Mouse (Mus musculus): ENCODE measurements around the gene Gm11939. TPM values are rescaled to one million over a fixed set of nuclear protein-coding genes. Genes with fewer than 3 reads are reported as not detected.
"Not testable (repeated sequence)": the region's sequence is repeated elsewhere in the genome, so short reads cannot be mapped to it uniquely, and the experiment has no call there.

Gm11939 gene
- polyA plus RNA-seq (2015; fragmentation: Nextera tagmentation; extraction: Ambion mirVana): not detected in 2 replicates

DNA sequence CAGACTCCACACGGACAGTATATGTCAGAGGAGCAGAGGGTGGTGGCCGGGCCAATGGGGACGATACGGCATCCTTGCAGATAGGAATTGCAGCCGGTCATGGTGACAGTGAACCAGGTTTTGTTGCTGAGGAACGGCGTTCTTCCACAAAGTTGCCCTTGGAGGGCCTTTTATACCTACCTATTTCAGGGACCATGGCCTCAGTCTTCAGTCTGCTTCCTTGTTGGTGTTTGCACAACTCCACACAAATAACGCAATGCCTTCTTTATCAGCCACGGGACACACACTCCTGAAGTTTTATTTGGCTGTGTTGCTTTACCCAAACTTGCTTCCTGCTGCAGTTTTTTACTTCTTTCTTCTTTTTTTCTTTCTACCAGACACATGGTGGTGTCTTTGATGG is at the start of gene Gm11939:
Gm11939 (minus strand) TSS at position 101 of the 400 bp plus-strand sequence.
- H3K27ac ChIP-seq: no peak within 1 kb of the TSS
- no peaks in the 10 kb centered on the region for H3K9me3 ChIP-seq
- no peak within 1 kb of the TSS for H3K4me3 ChIP-seq
- H3K27me3 ChIP-seq: no peaks in the 10 kb centered on the region
- no peaks in the 10 kb centered on the region for H3K4me1 ChIP-seq
- ATAC-seq (ENCODE audit: low FRiP score, low read depth): no peak
- no peaks in the 10 kb centered on the region for H3K36me3 ChIP-seq
- 91% methylated on average over 9 of the region's 9 CpGs for WGBS
- no peak within 1 kb of the TSS for H3K9ac ChIP-seq
- H3K4me2 ChIP-seq (replicated peaks): no peak within 1 kb of the TSS

DNA sequence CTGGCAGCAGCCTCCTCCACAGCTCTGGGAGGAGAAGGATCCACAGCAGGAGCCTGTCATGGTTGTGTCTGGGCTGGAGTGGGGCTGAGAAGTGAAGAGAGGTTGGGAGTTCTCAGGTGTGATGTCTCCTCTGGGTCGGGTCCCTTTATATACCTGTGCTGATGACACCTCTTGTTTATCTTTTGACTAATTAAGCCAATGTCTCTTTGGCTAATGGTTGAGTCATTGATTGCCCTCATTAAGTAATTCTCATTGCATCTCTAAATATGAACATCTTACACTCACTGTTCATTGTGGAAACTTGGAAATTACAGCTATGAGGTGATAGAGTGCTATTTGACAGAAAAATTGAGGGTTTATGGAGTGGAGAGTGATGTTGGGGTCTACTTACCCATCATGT is 43.9 kb upstream of the Gm11939 start, which contains the start of gene Gm11938:
Gm11938 (minus strand) TSS at position 101 of the 400 bp plus-strand sequence.
- ATAC-seq (ENCODE audit: low FRiP score, low read depth); H3K9me3 ChIP-seq; H3K36me3 ChIP-seq; H3K4me3 ChIP-seq; H3K27me3 ChIP-seq; H3K4me1 ChIP-seq; H3K4me2 ChIP-seq (replicated peaks); H3K27ac ChIP-seq; H3K9ac ChIP-seq: not testable (repeated sequence)
- 44% methylated on average over 1 of the region's 1 CpGs for WGBS

DNA sequence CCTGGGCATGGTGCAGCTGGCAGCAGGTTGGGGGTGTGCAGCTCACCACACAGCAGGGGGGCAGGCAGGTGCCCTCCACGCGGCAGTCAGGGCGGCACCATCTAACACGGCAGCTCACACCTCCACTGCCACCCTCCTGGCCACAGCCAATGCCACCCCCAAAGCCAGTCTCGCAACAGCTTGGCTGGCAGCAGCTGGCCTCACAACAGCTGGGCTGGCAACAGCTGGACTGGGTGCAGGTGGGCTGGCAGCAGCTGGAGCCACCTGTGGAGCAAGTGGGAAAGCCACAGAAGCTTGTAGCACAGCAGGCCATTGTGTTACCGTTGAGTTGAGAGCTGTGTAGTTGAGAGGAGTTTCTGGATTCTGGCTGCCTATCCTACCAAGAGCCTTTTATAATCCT is 38.5 kb upstream of the Gm11939 start, which contains the start of gene Krtap9-3:
Krtap9-3 (minus strand) TSS at position 364 of the 400 bp plus-strand sequence.
- H3K9ac ChIP-seq; H3K4me3 ChIP-seq; H3K4me1 ChIP-seq; H3K9me3 ChIP-seq; H3K27me3 ChIP-seq; H3K27ac ChIP-seq; ATAC-seq (ENCODE audit: low FRiP score, low read depth); H3K36me3 ChIP-seq; H3K4me2 ChIP-seq (replicated peaks): not testable (repeated sequence)
- WGBS: 73% methylated on average over 6 of the region's 6 CpGs

DNA sequence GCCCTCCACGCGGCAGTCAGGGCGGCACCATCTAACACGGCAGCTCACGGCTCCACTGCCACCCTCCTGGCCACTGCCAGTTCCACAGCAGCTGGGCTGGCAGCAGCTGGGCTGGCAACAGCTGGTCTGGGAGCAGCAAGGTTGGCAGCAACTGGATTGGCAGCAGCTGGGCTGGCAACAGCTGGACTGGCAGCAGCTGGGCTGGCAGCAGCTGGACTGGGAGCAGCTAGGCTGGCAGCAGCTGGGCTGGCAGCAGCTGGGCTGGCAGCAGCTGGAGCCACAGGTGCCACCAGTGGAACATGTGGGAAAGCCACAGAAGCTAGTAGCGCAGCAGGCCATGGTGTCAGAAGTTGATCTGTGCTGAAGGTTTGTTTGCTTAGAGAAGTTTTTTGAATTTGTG is 31.7 kb upstream of the Gm11939 start, which contains the start of gene Krtap1-3:
Krtap1-3 (minus strand) TSS at position 359 of the 400 bp plus-strand sequence.
- ATAC-seq (ENCODE audit: low FRiP score, low read depth): no peak
- no peaks in the 10 kb centered on the region for H3K36me3 ChIP-seq
- H3K4me2 ChIP-seq (replicated peaks): no peak within 1 kb of the TSS
- H3K9me3 ChIP-seq: no peaks in the 10 kb centered on the region
- no peak within 1 kb of the TSS for H3K9ac ChIP-seq
- 76% methylated on average over 6 of the region's 6 CpGs for WGBS
- no peak within 1 kb of the TSS for H3K27ac ChIP-seq
- no peaks in the 10 kb centered on the region for H3K27me3 ChIP-seq
- no peak within 1 kb of the TSS for H3K4me3 ChIP-seq
- no peaks in the 10 kb centered on the region for H3K4me1 ChIP-seq

DNA sequence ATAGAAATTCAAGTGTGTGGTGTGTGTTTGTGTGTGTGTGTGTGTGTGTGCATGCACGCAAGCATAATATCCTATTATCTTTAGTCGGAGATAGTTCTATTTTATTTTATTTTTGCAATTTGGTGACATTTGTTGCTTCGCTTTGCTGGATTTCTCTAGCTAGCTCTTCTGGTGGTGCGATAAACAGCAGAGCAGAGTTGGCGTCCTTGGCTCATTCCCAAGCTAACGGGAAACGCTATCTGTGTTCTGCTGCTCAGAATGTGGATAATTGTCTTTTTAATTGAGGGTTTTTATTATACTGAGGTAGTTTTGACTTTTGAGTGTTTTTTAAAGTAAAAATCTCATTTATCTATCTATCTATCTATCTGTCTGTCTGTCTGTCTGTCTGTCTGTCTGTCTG is 25.8 kb upstream of the Gm11939 start:
- Histone ChIP-seq H3K9me3 (no peaks in the 10 kb centered on the region), H3K27me3 (no peaks in the 10 kb centered on the region), H3K27ac (no peak overlapping the region), H3K4me3 (no peak overlapping the region), H3K36me3 (no peaks in the 10 kb centered on the region), H3K9ac (no peak overlapping the region), H3K4me1 (no peaks in the 10 kb centered on the region), H3K4me2 (replicated peaks) (no peak overlapping the region)
- WGBS: 89% methylated on average over 7 of the region's 7 CpGs
- ATAC-seq (ENCODE audit: low FRiP score, low read depth): no peak

DNA sequence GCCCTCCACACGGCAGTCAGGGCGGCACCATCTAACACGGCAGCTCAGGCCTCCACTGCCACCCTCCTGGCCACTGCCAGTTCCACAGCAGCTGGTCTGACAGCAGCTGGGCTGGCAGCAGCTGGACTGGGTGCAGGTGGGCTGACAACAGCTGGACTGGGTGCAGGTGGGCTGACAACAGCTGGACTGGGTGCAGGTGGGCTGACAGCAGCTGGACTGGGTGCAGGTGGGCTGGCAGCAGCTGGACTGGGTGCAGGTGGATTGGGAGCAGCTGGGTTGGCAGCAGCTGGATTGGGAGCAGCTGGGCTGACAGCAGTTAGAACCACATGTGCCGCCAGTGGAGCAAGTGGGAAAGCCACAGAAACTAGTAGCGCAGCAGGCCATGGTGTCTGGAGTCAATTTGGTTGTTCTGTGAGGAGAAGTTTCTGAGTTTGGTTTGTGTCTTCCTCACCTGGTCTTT is 24.0 kb upstream of the Gm11939 start, which contains the start of gene Krtap1-4:
Krtap1-4 (minus strand) TSS at position 410 of the 460 bp plus-strand sequence.
- Histone ChIP-seq H3K4me2 (replicated peaks) (no peak within 1 kb of the TSS), H3K9me3 (no peaks in the 10 kb centered on the region), H3K27me3 (no peaks in the 10 kb centered on the region), H3K4me1 (no peaks in the 10 kb centered on the region), H3K4me3 (no peak within 1 kb of the TSS), H3K27ac (no peak within 1 kb of the TSS), H3K36me3 (no peaks in the 10 kb centered on the region), H3K9ac (no peak within 1 kb of the TSS)
- no peak for ATAC-seq (ENCODE audit: low FRiP score, low read depth)
- WGBS: 66% methylated on average over 5 of the region's 5 CpGs

DNA sequence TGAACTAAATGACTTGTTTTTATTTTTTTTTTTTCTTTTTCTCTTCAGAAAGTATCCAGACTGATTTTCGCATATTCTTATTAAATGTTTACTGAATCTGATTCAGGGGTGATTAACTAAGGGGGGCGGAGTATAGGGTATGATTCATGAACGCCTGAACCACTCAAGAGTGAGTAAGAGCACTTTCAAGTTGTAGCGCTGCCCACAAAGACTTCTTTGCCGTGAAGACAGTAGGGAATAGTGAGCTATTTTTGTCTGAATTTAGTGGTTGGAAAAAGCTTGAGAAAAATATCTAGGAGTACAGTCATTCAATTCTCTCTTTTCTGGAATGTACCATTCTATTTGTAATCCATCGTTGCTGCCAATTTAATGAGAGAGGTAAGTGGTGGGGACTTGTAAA is 22.3 kb upstream of the Gm11939 start:
- Histone ChIP-seq H3K9me3 (no peaks in the 10 kb centered on the region), H3K27me3 (no peaks in the 10 kb centered on the region), H3K4me3 (no peak overlapping the region), H3K36me3 (no peaks in the 10 kb centered on the region), H3K27ac (no peak overlapping the region), H3K4me2 (replicated peaks) (no peak overlapping the region), H3K9ac (no peak overlapping the region), H3K4me1 (no peaks in the 10 kb centered on the region)
- WGBS: 82% methylated on average over 6 of the region's 6 CpGs
- no peak for ATAC-seq (ENCODE audit: low FRiP score, low read depth)

DNA sequence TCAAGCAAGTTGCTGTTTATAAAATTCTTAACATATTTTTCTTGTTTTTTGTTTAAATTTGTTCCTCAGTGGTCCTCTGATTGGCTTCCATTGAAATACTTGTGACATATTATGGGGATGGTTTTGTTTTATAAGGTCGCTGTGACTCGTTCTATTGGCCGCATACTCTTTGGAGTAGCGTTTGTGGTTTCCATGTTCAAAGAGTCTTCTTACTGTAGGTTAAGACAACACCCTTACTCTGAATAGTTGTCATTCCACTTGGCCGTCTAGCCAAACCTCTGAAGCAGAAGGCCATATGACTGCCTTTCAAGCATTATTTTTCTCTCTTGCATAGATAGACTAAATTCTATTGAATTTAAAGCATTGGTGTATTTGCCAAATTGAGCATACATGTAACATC is 21.8 kb upstream of the Gm11939 start:
- H3K36me3 ChIP-seq: no peaks in the 10 kb centered on the region
- WGBS: 88% methylated on average over 5 of the region's 5 CpGs

DNA sequence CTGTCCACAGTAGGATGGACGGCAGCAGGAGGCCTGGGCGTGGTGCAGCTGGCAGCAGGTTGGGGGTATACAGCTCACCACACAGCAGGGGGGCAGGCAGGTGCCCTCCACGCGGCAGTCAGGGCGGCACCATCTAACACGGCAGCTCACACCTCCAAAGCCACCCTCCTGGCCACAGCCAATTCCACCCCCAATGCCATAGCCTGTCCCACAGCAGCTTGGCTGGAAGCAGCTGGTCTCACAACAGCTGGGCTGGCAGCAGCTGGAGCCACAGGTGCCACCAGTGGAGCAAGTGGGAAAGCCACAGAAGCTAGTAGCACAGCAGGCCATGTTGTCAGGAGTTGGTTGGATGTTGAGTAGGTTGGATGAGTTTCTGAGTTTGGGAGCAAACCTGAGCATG is 21.4 kb upstream of the Gm11939 start, which contains the start of gene Krtap1-5:
Krtap1-5 (minus strand) TSS at position 381 of the 400 bp plus-strand sequence.
- no peak within 1 kb of the TSS for H3K9ac ChIP-seq
- H3K9me3 ChIP-seq: no peaks in the 10 kb centered on the region
- no peak within 1 kb of the TSS for H3K4me3 ChIP-seq
- ATAC-seq (ENCODE audit: low FRiP score, low read depth): no peak
- 82% methylated on average over 6 of the region's 6 CpGs for WGBS
- no peaks in the 10 kb centered on the region for H3K36me3 ChIP-seq
- H3K4me2 ChIP-seq (replicated peaks): no peak within 1 kb of the TSS
- no peaks in the 10 kb centered on the region for H3K4me1 ChIP-seq
- H3K27me3 ChIP-seq: no peaks in the 10 kb centered on the region
- no peak within 1 kb of the TSS for H3K27ac ChIP-seq

More for the DNA sequence above, 21.8 kb upstream of the Gm11939 start:
- ATAC-seq (ENCODE audit: low FRiP score, low read depth): no peak
- Histone ChIP-seq H3K4me3 (no peak overlapping the region), H3K27me3 (no peaks in the 10 kb centered on the region), H3K27ac (no peak overlapping the region), H3K9ac (no peak overlapping the region), H3K4me2 (replicated peaks) (no peak overlapping the region), H3K9me3 (no peaks in the 10 kb centered on the region), H3K4me1 (no peaks in the 10 kb centered on the region)

DNA sequence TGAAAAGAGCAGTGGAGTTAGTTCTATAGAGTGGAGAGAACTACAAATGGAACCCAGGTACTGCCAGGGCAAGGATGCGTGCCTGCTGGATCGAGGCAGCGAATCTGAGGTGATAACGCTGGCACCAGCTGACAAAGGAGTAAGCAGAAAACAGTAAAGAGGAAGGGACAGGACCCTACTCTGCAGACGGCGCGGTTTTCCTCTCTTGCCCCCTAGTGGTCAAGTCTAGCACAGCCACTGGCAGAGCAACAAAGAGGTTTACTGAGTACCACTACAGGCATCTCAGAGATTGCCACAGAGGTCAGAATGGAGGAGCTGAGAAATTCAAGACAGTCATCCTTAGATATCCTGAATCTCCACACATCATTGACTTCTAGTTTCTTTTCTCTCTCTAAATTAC is 14.8 kb upstream of the Gm11939 start:
- H3K27ac ChIP-seq: no peak overlapping the region
- no peak overlapping the region; the same call in 1 of the 2 replicates for H3K9ac ChIP-seq
- peak overlapping the region; percentile 49 for H3K4me2 ChIP-seq (replicated peaks)
- H3K4me3 ChIP-seq: peak overlapping the region; percentile 16; the same call in 1 of the 2 replicates
- H3K36me3 ChIP-seq: no peaks in the 10 kb centered on the region
- ATAC-seq (ENCODE audit: low FRiP score, low read depth): 0 out of 2 replicates have a peak, but pooled peaks have one; percentile 44
- H3K27me3 ChIP-seq: no peaks in the 10 kb centered on the region
- no peaks in the 10 kb centered on the region for H3K4me1 ChIP-seq
- under 1% methylated on average over 7 of the region's 7 CpGs for WGBS
- no peaks in the 10 kb centered on the region for H3K9me3 ChIP-seq

DNA sequence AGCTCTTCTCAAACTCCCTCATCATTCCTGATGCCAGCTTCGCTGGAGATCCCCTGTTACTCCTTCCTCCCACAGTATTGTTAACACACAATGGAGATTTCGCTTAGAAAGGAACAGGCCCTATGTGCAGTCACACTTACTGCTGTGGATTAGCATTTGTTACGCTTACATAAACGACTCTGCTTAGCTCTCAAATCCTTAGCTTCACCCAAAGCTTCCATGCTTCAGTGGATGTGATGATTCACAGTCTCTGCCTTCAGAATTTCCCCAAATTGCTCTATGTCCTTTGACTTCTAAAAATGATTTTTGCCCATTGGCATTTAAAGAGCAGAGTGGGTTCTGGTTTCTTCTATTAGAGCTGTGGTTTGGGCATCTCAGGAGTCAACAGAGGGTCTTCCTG is 13.9 kb upstream of the Gm11939 start:
- WGBS: 73% methylated on average over 4 of the region's 4 CpGs
- H3K36me3 ChIP-seq: no peaks in the 10 kb centered on the region
- no peaks in the 10 kb centered on the region for H3K4me1 ChIP-seq
- ATAC-seq (ENCODE audit: low FRiP score, low read depth): no peak
- H3K4me3 ChIP-seq: no peak overlapping the region
- H3K27me3 ChIP-seq: no peaks in the 10 kb centered on the region
- no peak overlapping the region for H3K9ac ChIP-seq
- H3K4me2 ChIP-seq (replicated peaks): no peak overlapping the region
- H3K9me3 ChIP-seq: no peaks in the 10 kb centered on the region
- no peak overlapping the region for H3K27ac ChIP-seq

DNA sequence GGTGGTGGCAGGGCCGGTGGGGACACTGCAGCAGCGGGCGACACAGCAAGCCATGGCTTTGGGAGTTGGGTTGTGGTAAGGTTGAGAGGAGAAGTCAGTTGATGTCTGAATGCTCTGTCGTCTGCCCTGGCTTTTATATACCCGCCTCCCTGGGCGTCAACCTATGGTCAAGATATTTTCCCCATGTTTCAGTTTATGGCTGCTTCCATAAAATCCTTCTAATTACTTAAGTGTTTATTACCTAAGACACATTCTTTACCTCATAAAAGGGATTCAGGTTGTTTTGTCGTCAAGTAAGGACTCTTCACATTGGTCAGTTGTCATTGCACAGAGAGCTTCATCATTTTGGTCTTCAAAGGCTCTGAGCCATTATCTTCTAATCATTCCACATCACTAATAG is 7.3 kb upstream of the Gm11939 start, which contains the start of gene Krtap3-1:
Krtap3-1 (minus strand) TSS at position 101 of the 400 bp plus-strand sequence.
- Histone ChIP-seq H3K9ac (no peak within 1 kb of the TSS), H3K27ac (no peak within 1 kb of the TSS), H3K4me1 (no peaks in the 10 kb centered on the region), H3K27me3 (no peaks in the 10 kb centered on the region), H3K9me3 (no peaks in the 10 kb centered on the region), H3K36me3 (no peaks in the 10 kb centered on the region), H3K4me2 (replicated peaks) (no peak within 1 kb of the TSS), H3K4me3 (no peak within 1 kb of the TSS)
- ATAC-seq (ENCODE audit: low FRiP score, low read depth): no peak
- WGBS: 66% methylated on average over 7 of the region's 7 CpGs

DNA sequence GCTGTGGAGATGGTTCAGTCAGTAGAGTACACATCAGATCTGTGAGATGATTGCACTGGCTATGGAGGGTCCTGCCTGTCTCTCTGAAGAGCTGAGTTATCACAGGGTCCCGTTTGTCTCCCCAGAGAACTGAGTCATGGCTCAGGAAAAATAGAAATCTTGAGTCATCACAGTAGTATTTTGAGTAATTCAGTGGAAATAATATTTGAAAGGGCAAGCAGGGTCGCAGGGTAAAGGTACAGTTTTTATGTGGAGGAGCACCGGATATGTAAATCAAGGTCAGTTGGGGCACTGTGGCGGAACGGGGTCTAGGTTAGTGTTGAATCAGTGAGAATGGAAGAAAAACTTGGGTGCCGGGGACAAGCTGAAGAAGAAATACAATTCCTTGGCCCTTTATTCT is 3.3 kb upstream of the Gm11939 start:
- Histone ChIP-seq H3K9me3 (no peaks in the 10 kb centered on the region), H3K4me3 (no peak overlapping the region), H3K9ac (no peak overlapping the region), H3K4me2 (replicated peaks) (no peak overlapping the region), H3K27me3 (no peaks in the 10 kb centered on the region), H3K36me3 (no peaks in the 10 kb centered on the region), H3K27ac (no peak overlapping the region), H3K4me1 (no peaks in the 10 kb centered on the region)
- 85% methylated on average over 6 of the region's 6 CpGs for WGBS
- no peak for ATAC-seq (ENCODE audit: low FRiP score, low read depth)

Data from limb, embryonic 13.5 days (tissue).